Mouse (Mus musculus) erythroblast, adult 5-6 weeks (primary cell): ENCODE measurements around the gene Apoa1. TPM values are rescaled to one million over a fixed set of nuclear protein-coding genes. Genes with fewer than 3 reads are reported as not detected.
A peak's percentile ranks its signal among the peaks of the same experiment; 100 is the strongest.

Experiments
- ATAC-seq: replicated peaks from 2 replicates; pipeline ENCODE4 v1.8.0; 2016; ENCODE audit warnings: moderate number of reproducible peaks, mild to moderate bottlenecking, moderate TSS enrichment, inconsistent platforms; ENCODE audit not compliant: poor library complexity, low FRiP score, severe bottlenecking
- total RNA-seq, 2 experiments: library from RNA; stranded (forward) in 1 of 2; stranded (reverse) in 1 of 2; fragments of 150-400 nt in 1 of 2; fragments of 200-764, 138-1000 nt in 1 of 2; gene quantifications; 2 replicates each; pipeline versions ENCODE4 v1.2.3 to v1.2.4; 2015 to 2017; ENCODE audit warnings: low replicate concordance in 2 of 2

The Apoa1 gene
- total RNA-seq, 2 experiments from 2014 or later: not detected

GRCm38 (mm10) chr9:46256177-46256576, 27.8 kb downstream of the Apoa1 start:
- ATAC-seq: no peak

GRCm38 (mm10) chr9:46256658-46257385, 28.4 kb downstream of the Apoa1 start:
- no peak for ATAC-seq

GRCm38 (mm10) chr9:46257546-46257945, 29.2 kb downstream of the Apoa1 start:
- ATAC-seq: no peak

GRCm38 (mm10) chr9:46259111-46259510, 30.7 kb downstream of the Apoa1 start:
- no peak for ATAC-seq

- ATAC-seq: no peak
Observed at GRCm38 (mm10) chr9:46261131-46261530, 32.8 kb downstream of the Apoa1 start.

GRCm38 (mm10) chr9:46268343-46268873, 40.0 kb downstream of the Apoa1 start, which contains the start of gene Apoa5:
Gene Apoa5, plus strand, starts transcription at chr9:46268633.
- ATAC-seq: no peak

- ATAC-seq: no peak
Observed at GRCm38 (mm10) chr9:46269125-46269524, 40.7 kb downstream of the Apoa1 start.

- ATAC-seq: no peak
Observed at GRCm38 (mm10) chr9:46270782-46271181, 42.4 kb downstream of the Apoa1 start.

GRCm38 (mm10) chr9:46272070-46272469, 43.7 kb downstream of the Apoa1 start:
- ATAC-seq: 0 out of 2 replicates have a peak, but pooled peaks have one; percentile 20

GRCm38 (mm10) chr9:46272677-46273454, 44.5 kb downstream of the Apoa1 start, which contains the start of gene Zpr1:
Gene Zpr1, plus strand, starts transcription at chr9:46273064.
- peak; percentile 83 for ATAC-seq

- ATAC-seq: no peak
Observed at GRCm38 (mm10) chr9:46274494-46274893, 46.1 kb downstream of the Apoa1 start.

Other genes starting within 250 kb of the Apoa1 start
- 9.4 and 14.2 TPM in 2 replicates for gene Pafah1b2, start 215.9 kb upstream of the Apoa1 start, total RNA-seq (2015; ENCODE audit: low replicate concordance)
- gene Pafah1b2, start 215.9 kb upstream of the Apoa1 start, total RNA-seq (2017; ENCODE audit: low replicate concordance): 25.8 and 35.8 TPM in 2 replicates
- 7.9 and 9.4 TPM in 2 replicates for gene Sik3, start 215.8 kb upstream of the Apoa1 start, total RNA-seq (2015; ENCODE audit: low replicate concordance)
- 2.5 and 4.5 TPM in 2 replicates for gene Sik3, start 215.8 kb upstream of the Apoa1 start, total RNA-seq (2017; ENCODE audit: low replicate concordance)
- gene Apoc3, start 7.1 kb downstream of the Apoa1 start, total RNA-seq (2015; ENCODE audit: low replicate concordance): not detected in 2 replicates
- gene Apoc3, start 7.1 kb downstream of the Apoa1 start, total RNA-seq (2017; ENCODE audit: low replicate concordance): not detected in 2 replicates
- not detected in 2 replicates for gene Apoa4, start 12.1 kb downstream of the Apoa1 start, total RNA-seq (2015; ENCODE audit: low replicate concordance)
- gene Apoa4, start 12.1 kb downstream of the Apoa1 start, total RNA-seq (2017; ENCODE audit: low replicate concordance): not detected in 2 replicates
- gene Apoa5, start 40.1 kb downstream of the Apoa1 start, total RNA-seq (2015; ENCODE audit: low replicate concordance): not detected in 2 replicates
- gene Apoa5, start 40.1 kb downstream of the Apoa1 start, total RNA-seq (2017; ENCODE audit: low replicate concordance): not detected in 2 replicates
- 12.3 and 14.6 TPM in 2 replicates for gene Zpr1, start 44.5 kb downstream of the Apoa1 start, total RNA-seq (2015; ENCODE audit: low replicate concordance)
- 3.9 and 18.1 TPM in 2 replicates for gene Zpr1, start 44.5 kb downstream of the Apoa1 start, total RNA-seq (2017; ENCODE audit: low replicate concordance)
- 0.63 and 1.9 TPM in 2 replicates for gene Bud13, start 54.4 kb downstream of the Apoa1 start, total RNA-seq (2015; ENCODE audit: low replicate concordance)
- gene Bud13, start 54.4 kb downstream of the Apoa1 start, total RNA-seq (2017; ENCODE audit: low replicate concordance): 0.56 and 2.5 TPM in 2 replicates
- not detected in 2 replicates for gene 4931429L15Rik, start 91.4 kb downstream of the Apoa1 start, total RNA-seq (2015; ENCODE audit: low replicate concordance)
- gene 4931429L15Rik, start 91.4 kb downstream of the Apoa1 start, total RNA-seq (2017; ENCODE audit: low replicate concordance): not detected in 2 replicates